Mouse (Mus musculus) stomach, postnatal 0 days (tissue): ENCODE data around the gene Golph3.

ENCODE experiments used
- CTCF ChIP-seq: IDR thresholded peaks from 2 replicates; pipeline ENCODE4 v1.5.1; 2016; ENCODE audit warnings: antibody characterized with exemption, low read depth, mild to moderate bottlenecking, moderate library complexity
- EP300 ChIP-seq: optimal IDR thresholded peaks from 2 replicates; pipeline ENCODE3; 2016; ENCODE audit warnings: antibody characterized with exemption

DNA sequence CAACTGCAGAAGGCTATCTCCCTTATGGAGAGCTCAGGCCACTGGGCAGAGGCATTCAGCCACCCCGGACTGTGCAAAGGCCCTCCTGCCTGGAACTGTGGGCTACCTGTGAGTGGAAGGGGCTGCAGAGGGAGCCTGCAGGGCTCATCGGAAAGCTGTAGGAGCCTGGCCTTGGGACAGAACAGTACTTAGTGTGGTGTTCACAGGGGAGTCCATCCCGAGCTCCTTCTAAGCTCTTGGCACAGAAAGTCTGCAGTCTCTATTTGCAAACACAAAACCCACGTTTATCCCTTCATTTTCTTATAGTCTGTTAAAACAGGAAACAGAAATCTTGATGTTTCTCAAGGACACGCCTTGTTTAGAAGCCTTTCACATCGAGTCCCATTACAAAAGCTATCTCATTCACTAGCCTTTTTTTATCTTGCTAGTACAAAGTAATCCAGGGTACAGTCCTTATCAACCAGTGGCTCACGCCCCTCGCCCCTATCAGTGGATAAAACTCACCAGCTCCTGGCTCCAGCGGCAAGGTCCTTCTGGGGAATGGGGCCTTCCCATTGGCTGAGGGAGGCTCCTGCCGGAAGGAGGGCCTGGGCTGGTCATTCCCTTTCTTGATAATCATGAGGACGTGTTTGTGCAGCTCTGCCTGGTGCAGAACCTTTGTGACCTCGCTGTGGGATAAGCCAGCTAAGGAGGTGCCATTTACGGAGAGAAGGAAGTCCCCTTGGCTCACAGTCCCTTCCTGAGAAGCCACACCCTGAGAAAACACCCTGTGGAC is 46.2 kb downstream of the Golph3 start:
- no peak for TF ChIP-seq CTCF
- no peak for TF ChIP-seq EP300
